10 mouse cellular contexts compared by ENCODE assay signal in the genomic region with DNA sequence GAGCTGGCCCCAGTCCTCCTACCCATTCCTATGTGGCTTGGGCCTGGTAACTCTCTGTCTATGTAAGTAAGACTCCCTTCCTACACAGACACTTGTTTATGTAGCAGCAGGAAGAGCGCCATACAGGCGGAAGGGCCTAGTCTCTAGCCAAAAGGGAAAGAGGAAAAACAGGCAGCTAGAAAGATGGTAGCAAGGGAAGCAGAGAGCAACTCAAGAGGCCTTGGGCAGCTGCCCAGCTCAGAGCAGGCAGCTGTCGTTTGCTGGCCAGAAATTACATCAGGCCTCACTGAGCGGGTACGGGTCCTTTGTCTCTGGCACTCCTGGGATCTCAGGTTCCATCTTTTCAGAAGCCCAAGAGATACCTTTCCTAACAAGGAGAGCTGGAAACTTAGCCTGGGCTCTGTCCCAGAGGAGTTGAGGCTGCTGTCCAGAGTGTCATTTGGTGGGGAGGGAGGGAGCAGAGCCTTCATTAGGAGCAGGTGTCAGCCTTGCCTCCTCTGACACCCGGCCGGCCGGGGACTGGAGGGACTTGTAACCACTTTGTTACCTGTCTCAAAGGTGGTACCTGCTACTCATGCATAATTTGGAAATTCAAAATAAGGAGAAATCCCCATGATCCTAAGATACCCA. TPM values are rescaled to one million over a fixed set of nuclear protein-coding genes. Genes with fewer than 3 reads are reported as not detected.
DNase-seq lines count a peak whose midpoint lies in the region; ATAC-seq lines count a peak whose summit lies in the region.
"Had no signal": no experiment of that assay in that cellular context is flagged by ENCODE, and none has a peak within 500 bp of the region (broad histone marks: within the 10 kb centered on the region; RNA-seq: fewer than 3 reads in every experiment).

No protein-coding gene starts in this region.

- no peak overlapping the region; the same call in 1 of the 2 replicates for H3K9ac ChIP-seq in heart, embryonic 16.5 days (ENCODE audit: low read length)
- no peak overlapping the region for H3K9ac ChIP-seq in forebrain, embryonic 16.5 days (replicated peaks; ENCODE audit: low read depth, low read length)

- H3K27ac ChIP-seq in heart, embryonic 16.5 days (ENCODE audit: low read length): peak overlapping the region; percentile 63
- peak overlapping the region; percentile 23; the same call in 1 of the 2 replicates for H3K27ac ChIP-seq in brown adipose tissue, adult 24 weeks (replicated peaks; ENCODE audit: low read depth, low read length)
- H3K27ac ChIP-seq in forebrain, embryonic 16.5 days (ENCODE audit: low read length): peak overlapping the region; percentile 66

- H3K9me3 ChIP-seq in heart, embryonic 16.5 days (replicated peaks; ENCODE audit: control insufficient read depth, low read length): no peaks in the 10 kb centered on the region
- H3K9me3 ChIP-seq in forebrain, embryonic 16.5 days (ENCODE audit: control insufficient read depth, low read length): no peaks in the 10 kb centered on the region

- ATAC-seq in heart, embryonic 16.5 days (replicated peaks; ENCODE audit: extremely low read depth, insufficient read depth, low FRiP score): peak; percentile 56
- peak; percentile 70 for ATAC-seq in forebrain, embryonic 16.5 days
- no peak for ATAC-seq in megakaryocyte progenitor cell, adult 5-6 weeks (replicated peaks; ENCODE audit: poor library complexity)

- H3K4me1 ChIP-seq in heart, embryonic 16.5 days (ENCODE audit: control insufficient read depth, insufficient read depth, low read length): peaks cover 10% of the 10 kb centered on the region
- H3K4me1 ChIP-seq in brown adipose tissue, adult 24 weeks (ENCODE audit: control insufficient read depth, insufficient read depth, insufficient read length, low read length): peaks cover 17% of the 10 kb centered on the region
- peaks cover 17% of the 10 kb centered on the region for H3K4me1 ChIP-seq in forebrain, embryonic 16.5 days (replicated peaks; ENCODE audit: control insufficient read depth, insufficient read depth, low read length)

- 0 out of 2 replicates have a peak, but pooled peaks cover 6% of the 10 kb centered on the region for H3K36me3 ChIP-seq in heart, embryonic 16.5 days (ENCODE audit: control insufficient read depth, insufficient read depth)
- peaks cover 8% of the 10 kb centered on the region for H3K36me3 ChIP-seq in forebrain, embryonic 16.5 days (ENCODE audit: control insufficient read depth, insufficient read depth)

- H3K27me3 ChIP-seq in heart, embryonic 16.5 days (ENCODE audit: control insufficient read depth, insufficient read depth, low read length): no peaks in the 10 kb centered on the region
- no peaks in the 10 kb centered on the region for H3K27me3 ChIP-seq in forebrain, embryonic 16.5 days (replicated peaks; ENCODE audit: control insufficient read depth, insufficient read depth, low read length)

- WGBS in heart, embryonic 16.5 days: 47% methylated on average over 8 of the region's 8 CpGs
- WGBS in forebrain, embryonic 16.5 days: 52% methylated on average over 8 of the region's 8 CpGs

- H3K4me2 ChIP-seq in heart, embryonic 16.5 days (ENCODE audit: low read depth, low read length): no peak overlapping the region
- no peak overlapping the region for H3K4me2 ChIP-seq in forebrain, embryonic 16.5 days (ENCODE audit: low read length)

- no peak for DNase-seq in heart, adult 18-20 months
- peak; percentile 55 for DNase-seq in lung, postnatal 36 days
- DNase-seq in adrenal gland, adult 8-10 months: no peak
- DNase-seq in thymus, adult 18-20 months: no peak
- DNase-seq: layer of hippocampus, adult 9-11 months; right cerebral cortex, postnatal 25 days had no signal

- no peak overlapping the region for H3K4me3 ChIP-seq in heart, embryonic 16.5 days (ENCODE audit: low read length)
- no peak overlapping the region for H3K4me3 ChIP-seq in brown adipose tissue, adult 24 weeks (ENCODE audit: insufficient read depth, low read depth, low read length)
- no peak overlapping the region for H3K4me3 ChIP-seq in forebrain, embryonic 16.5 days (replicated peaks; ENCODE audit: low read length)

RNA-seq across cellular contexts. Expression of gene Degs2, which starts 33.4 kb away (rescaled TPM):
- polyA plus RNA-seq in heart, embryonic 16.5 days (2015; fragmentation: Nextera tagmentation; extraction: Ambion mirVana): 1.5 and 3.0 TPM in 2 replicates
- total RNA-seq in heart, adult 18-20 months (2021): 1 to 10 TPM in 1 of 2 experiments, under 1 TPM in 1; 0.17 to 1.1 TPM
- not detected in 2 replicates for polyA plus RNA-seq in brown adipose tissue, adult 24 weeks (2012; ENCODE audit: insufficient read depth, insufficient read length, missing spikeins)
- polyA plus RNA-seq in forebrain, embryonic 16.5 days (2015; fragmentation: Nextera tagmentation; extraction: Ambion mirVana): 1.6 and 2.6 TPM in 2 replicates
- not detected for total RNA-seq in adrenal gland, adult 8-10 months (2022)
- 1.2 TPM in 1 of 2 replicates, not detected in the other for total RNA-seq in megakaryocyte progenitor cell, adult 5-6 weeks (2015)
- 0.79 and 1.1 TPM in 2 replicates for total RNA-seq in megakaryocyte progenitor cell, adult 5-6 weeks (2017)
